Mouse (Mus musculus): Measurements from ENCODE around the gene Gpat3.

DNA sequence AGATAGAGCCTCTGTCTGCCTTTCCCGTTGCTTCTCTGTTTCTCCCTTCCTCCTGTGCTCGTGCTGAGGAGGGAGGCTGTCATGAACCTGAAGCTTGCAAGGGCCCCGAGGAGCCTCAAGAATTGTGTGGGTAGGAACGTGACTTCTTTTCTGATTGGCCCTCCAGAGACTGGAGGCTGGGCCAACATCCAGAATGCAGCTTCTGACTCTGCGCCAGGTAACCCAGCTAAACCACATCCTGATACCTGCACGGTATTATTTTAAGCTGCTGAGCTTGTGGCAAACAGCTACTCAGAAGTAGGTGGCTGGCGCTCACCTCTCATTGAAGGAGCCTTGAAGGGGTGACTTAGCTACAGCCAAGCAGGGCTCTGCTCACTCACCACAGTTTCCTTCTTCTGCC is 66.9 kb downstream of the Gpat3 start:
- no peak for TF ChIP-seq MAX (IDR thresholded peaks at IDR 0.05)
- TF ChIP-seq USF1 (IDR thresholded peaks at IDR 0.05; ENCODE audit: low read depth) = no peak
- no peak for TF ChIP-seq CTCF (IDR thresholded peaks at IDR 0.05; ENCODE audit: control insufficient read depth, insufficient read depth, insufficient read length)
- no peak for TF ChIP-seq CEBPB (IDR thresholded peaks at IDR 0.05; ENCODE audit: low read depth)
- no peak for TF ChIP-seq MYOD1 (IDR thresholded peaks at IDR 0.05; ENCODE audit: control insufficient read depth, insufficient read length, low read depth)

All from C2C12 (cell line).